Mouse (Mus musculus): ENCODE data around the gene Mpv17l2.

Mpv17l2 gene

DNA sequence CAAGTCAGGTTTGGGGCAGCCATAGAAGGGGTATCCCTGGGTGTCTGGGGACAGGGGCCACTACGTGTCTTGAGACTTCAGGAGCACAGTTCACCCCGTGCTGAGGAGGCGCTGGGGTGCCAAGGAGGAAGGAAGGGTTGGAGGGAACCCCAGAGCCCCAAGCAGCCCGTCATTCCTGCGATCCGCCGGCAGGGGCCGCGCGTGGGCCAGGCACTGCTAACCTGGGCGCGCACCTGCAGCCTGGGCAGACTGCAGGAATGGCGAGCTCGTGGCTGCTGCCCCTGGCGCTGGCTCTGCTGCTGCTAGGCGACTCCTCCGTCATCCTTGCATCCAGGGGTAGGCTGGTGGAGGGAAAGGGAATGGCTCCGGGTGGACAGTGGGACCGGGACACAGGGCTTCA, 42.4 kb downstream of the Mpv17l2 start, which contains the start of gene Gm3336:
Gm3336 (plus strand) TSS at position 247 of the 400 bp plus-strand sequence.
- peak; percentile 71 for DNase-seq

DNA sequence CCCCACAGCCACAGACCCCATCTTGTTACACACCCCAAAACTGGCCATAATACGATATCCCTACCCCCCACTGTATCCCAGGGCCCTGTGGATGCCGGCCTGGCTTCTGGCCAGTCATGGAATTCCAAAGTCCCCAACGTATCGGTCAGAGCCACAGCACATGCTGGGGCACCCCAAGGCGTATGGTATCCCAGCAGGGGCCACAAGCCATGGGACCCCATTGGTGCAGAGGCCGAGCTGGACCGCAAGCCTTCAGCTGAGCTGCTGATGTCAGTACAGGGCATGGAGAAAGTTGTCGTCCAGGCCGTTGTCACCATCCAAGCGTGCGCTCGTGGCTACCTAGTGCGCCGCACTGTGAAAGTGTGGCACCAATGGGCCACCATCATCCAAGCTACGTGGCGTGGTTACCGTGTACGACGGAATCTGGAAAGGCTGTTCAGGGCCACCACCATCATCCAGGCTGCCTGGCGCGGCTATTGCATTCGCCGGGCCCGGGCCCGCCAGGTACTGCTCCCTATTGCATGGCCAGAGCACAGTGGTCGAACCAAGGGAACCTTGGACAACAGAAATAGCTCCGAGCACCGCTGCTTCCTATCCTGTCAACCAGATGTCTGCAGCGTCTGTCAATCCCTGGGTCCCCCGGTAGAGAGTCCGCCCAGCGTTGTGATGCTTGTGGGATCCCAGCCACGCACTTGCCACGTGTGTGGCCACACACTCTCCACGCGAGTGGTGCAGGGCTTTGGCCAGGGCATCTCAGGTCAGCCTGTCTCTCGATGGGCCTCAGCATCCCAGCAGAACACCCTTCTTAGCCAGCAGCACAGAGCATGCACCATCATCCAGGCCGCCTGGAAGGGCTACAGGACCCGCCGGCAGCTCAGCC, 44.0 kb downstream of the Mpv17l2 start:
- DNase-seq: no peak

DNA sequence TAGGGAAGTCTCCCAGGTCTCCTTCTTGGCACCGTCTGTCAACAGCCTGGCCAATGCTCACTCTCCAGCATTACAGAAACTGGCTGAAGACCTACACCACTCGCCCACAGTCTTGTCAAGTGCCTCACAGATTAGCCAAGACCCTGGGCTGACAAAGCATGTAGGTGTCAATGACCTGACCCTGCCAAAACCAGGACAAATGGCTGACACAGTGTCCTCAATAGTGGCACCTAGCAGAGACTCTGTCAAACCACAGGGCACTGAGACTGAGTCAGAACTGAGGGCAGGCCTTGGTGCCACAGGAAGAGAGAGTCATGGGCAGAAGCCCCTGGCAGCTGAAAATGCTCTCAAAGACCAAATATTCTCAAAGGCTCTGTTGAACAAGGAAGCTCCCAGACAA, 45.7 kb downstream of the Mpv17l2 start:
- no peak for DNase-seq

DNA sequence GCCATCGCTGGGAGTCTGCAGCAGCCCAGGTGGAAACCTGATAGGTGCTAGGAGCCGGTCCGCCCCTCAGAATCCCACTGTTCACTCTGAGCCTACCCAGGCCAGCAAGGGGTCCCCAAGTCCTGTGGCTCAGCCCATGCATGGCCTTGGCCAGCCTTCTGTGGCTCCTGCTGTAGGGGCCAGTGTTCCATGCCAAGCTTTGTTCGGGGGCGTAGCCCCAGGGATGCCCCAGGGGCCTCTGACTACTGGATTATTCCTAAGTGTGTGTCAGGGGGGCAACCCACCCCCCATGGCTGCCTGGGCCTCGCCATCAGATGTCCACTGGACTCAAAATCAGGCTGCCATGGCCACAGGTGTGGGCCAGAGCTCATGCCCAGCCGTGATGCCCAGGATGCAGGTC, 46.8 kb downstream of the Mpv17l2 start:
- no peak for DNase-seq

DNA sequence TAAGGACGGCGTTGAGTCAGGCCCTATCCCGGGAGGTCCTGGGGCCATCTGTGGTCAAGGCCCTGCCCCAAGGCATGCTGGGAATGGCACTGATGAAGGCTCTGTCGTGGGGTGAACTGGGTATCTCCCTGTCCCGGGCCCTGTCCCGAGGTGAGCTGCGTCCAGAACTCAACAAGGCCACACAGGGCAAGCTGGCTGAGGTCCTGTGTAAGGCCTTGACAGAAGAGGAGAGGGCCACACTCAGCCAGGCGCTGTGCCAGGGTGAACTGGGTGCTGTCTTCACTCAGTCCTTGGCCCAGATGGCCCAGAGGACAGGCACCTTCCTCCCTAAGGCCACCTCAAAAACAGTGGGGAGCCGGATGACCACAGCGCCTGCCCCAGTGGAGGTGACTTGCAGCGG, 49.7 kb downstream of the Mpv17l2 start:
- DNase-seq: no peak

DNA sequence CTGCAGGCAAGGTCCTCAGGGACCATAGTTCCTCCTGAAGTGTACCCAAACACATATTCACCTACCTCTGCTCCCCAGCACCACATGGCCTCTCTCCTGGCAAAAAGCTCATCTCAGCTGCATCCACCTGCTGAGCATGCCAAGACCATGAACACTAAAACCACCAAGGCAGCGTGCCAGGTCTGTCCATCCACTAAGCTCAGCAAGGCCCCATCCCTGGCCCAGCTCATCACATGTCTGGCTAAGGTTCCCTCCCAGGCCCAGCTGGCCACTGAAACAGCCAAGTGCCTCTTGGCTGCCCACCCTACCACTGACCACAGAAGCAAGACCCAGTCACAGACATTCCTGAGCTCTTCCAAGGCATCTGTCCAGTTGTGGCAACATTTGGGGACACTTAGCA, 50.5 kb downstream of the Mpv17l2 start:
- DNase-seq: no peak

DNA sequence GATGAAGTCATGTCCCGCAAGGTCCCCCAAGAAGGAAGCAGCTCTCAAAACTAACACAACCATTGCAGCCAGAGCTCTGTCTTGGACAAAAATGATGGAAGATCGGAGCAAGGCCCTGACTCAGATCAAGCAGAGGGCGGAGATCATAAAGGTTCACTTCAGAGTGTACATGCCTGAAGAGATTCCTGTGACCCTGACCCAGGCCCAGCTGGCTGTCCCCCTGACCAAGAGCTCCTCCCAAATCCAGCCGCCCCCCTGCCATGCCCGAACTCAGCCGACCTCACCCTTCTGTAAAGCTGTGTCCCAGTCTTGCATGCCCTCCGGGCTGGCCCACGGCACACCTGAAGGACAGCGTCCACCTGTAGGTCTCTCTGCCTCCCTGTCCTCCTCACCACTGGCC, 51.0 kb downstream of the Mpv17l2 start:
- no peak for DNase-seq

All from liver (tissue).